Comparison of ENCODE assay signal across 21 mouse cellular contexts in genomic region chr11:67917126-67917525, GRCm38 (mm10). TPM values are rescaled to one million over a fixed set of nuclear protein-coding genes. Genes with fewer than 3 reads are reported as not detected.
DNase-seq lines count a peak whose midpoint lies in the region; ATAC-seq and TF ChIP-seq lines count a peak whose summit lies in the region.
"Had no signal": no experiment of that assay in that cellular context is flagged by ENCODE, and none has a peak within 500 bp of the region (broad histone marks: within the 10 kb centered on the region; RNA-seq: fewer than 3 reads in every experiment).

No protein-coding gene starts in this region.

- H3K4me1 ChIP-seq in kidney, postnatal 0 days (replicated peaks; ENCODE audit: insufficient read depth, low read length) = 0 out of 2 replicates have a peak, but pooled peaks cover 3% of the 10 kb centered on the region
- peaks cover 6% of the 10 kb centered on the region for H3K4me1 ChIP-seq in testis, adult 2 months (ENCODE audit: control insufficient read depth, insufficient read depth, low read length)

- peak; percentile 93 for DNase-seq in heart, adult 11 months
- no peak for DNase-seq in heart, postnatal 14 days
- DNase-seq in heart, postnatal 10 days = peak; percentile 24 to 46
- no peak for DNase-seq in heart, postnatal 36 days
- peak; percentile 25 for DNase-seq in kidney, postnatal 0 days (ENCODE audit: low spot score)
- DNase-seq in kidney, postnatal 4 days = no peak
- DNase-seq in testis, postnatal 14 days (ENCODE audit: low spot score) = no peak
- DNase-seq: adrenal gland, adult 2 months; adrenal gland, postnatal 25 days; cerebellum, adult 2 months; cerebellum, postnatal 10 days; gastrocnemius, postnatal 36 days had no signal

- H3K27ac ChIP-seq in kidney, postnatal 0 days = no peak overlapping the region
- H3K27ac ChIP-seq in testis, adult 2 months (ENCODE audit: control insufficient read depth, insufficient read depth, low read depth, low read length) = peak overlapping the region; percentile 49
- H3K27ac ChIP-seq: embryonic facial prominence, embryonic 10.5 days; forebrain, embryonic 15.5 days; hindbrain, embryonic 13.5 days; hindbrain, postnatal 0 days had no signal

- no peaks in the 10 kb centered on the region for H3K9me3 ChIP-seq in kidney, postnatal 0 days (replicated peaks; ENCODE audit: low read length)
- H3K9me3 ChIP-seq: embryonic facial prominence, embryonic 10.5 days; forebrain, embryonic 15.5 days; hindbrain, embryonic 13.5 days had no signal

- no peak for TF ChIP-seq CTCF in kidney, postnatal 0 days (IDR thresholded peaks at IDR 0.05; ENCODE audit: low read depth)
- TF ChIP-seq CTCF in testis, adult 2 months (IDR thresholded peaks at IDR 0.05; ENCODE audit: control insufficient read depth, insufficient read depth, insufficient replicate concordance, low read depth, low read length) = no peak

- ATAC-seq in kidney, postnatal 0 days (replicated peaks; ENCODE audit: low FRiP score, low read depth) = no peak
- ATAC-seq: activated CD4-positive, CD25-positive, alpha-beta regulatory T cell, adult 4 months; forebrain, embryonic 15.5 days; hindbrain, postnatal 0 days had no signal

- no peaks in the 10 kb centered on the region for H3K27me3 ChIP-seq in kidney, postnatal 0 days (ENCODE audit: insufficient read depth, low read length)
- no peaks in the 10 kb centered on the region for H3K27me3 ChIP-seq in testis, adult 2 months (ENCODE audit: control insufficient read depth, insufficient read depth, low read length)

- H3K9ac ChIP-seq in kidney, postnatal 0 days (ENCODE audit: low read depth, low read length) = no peak overlapping the region
- H3K9ac ChIP-seq: forebrain, embryonic 15.5 days; hindbrain, embryonic 13.5 days had no signal

- intact Hi-C loops in heart, postnatal 14 days (cut with DNase I) = no loop called here
- intact Hi-C loops in heart, postnatal 10 days (cut with DNase I) = no loop called here
- intact Hi-C loops in heart, postnatal 36 days (cut with DNase I) = no loop called here

- H3K4me3 ChIP-seq in kidney, postnatal 0 days (replicated peaks; ENCODE audit: low read depth, low read length) = no peak overlapping the region
- peak overlapping the region; percentile 34; the same call in 1 of the 2 replicates for H3K4me3 ChIP-seq in testis, adult 2 months (ENCODE audit: control insufficient read depth, low read depth, low read length)
- H3K4me3 ChIP-seq: embryonic facial prominence, embryonic 10.5 days; forebrain, embryonic 15.5 days; hindbrain, embryonic 13.5 days had no signal

- H3K36me3 ChIP-seq in kidney, postnatal 0 days (ENCODE audit: insufficient read depth, low read length) = no peaks in the 10 kb centered on the region
- H3K36me3 ChIP-seq in testis, adult 2 months (ENCODE audit: control insufficient read depth, insufficient read depth, low read length) = no peaks in the 10 kb centered on the region
- H3K36me3 ChIP-seq: embryonic facial prominence, embryonic 10.5 days; forebrain, embryonic 15.5 days; hindbrain, embryonic 13.5 days had no signal

- WGBS in kidney, postnatal 0 days = 67% methylated on average over 3 of the region's 3 CpGs

- no peak overlapping the region for H3K4me2 ChIP-seq in kidney, postnatal 0 days (ENCODE audit: low read length)
- H3K4me2 ChIP-seq: forebrain, embryonic 15.5 days; hindbrain, embryonic 13.5 days had no signal

- no peak for TF ChIP-seq POLR2A in testis, adult 2 months (IDR thresholded peaks at IDR 0.05; ENCODE audit: control insufficient read depth, low read depth, low read length)

RNA-seq across cellular contexts. Expression of gene Usp43, which starts 4.8 kb away (rescaled TPM):
- 1 to 10 TPM; 3.3 to 3.4 TPM for total RNA-seq in heart, postnatal 14 days (2021)
- 1 to 10 TPM; 6.4 to 8.1 TPM for total RNA-seq in heart, postnatal 10 days (2021)
- 1 to 10 TPM; 3.0 to 3.1 TPM for total RNA-seq in heart, postnatal 36 days (2021)
- polyA plus RNA-seq in kidney, postnatal 0 days (2015; fragmentation: Nextera tagmentation; extraction: Ambion mirVana) = 1.8 and 2.3 TPM in 2 replicates
- polyA plus RNA-seq in testis, adult 2 months (2012; rRNA removed) = 1.5 and 1.7 TPM in 2 replicates
- total RNA-seq: hematopoietic stem cell, adult 5-6 weeks; MEL had no signal
- polyA plus RNA-seq: activated CD4-positive, CD25-positive, alpha-beta regulatory T cell, adult 4 months had no signal

RNA-seq across cellular contexts. Expression of gene Cfap52, which starts 48.3 kb away (rescaled TPM):
- under 1 TPM; 0.27 to 0.41 TPM for total RNA-seq in heart, postnatal 14 days (2021)
- total RNA-seq in heart, postnatal 10 days (2021) = not detected
- not detected for total RNA-seq in heart, postnatal 36 days (2021)
- 2.9 and 3.9 TPM in 2 replicates for polyA plus RNA-seq in kidney, postnatal 0 days (2015; fragmentation: Nextera tagmentation; extraction: Ambion mirVana)
- 76.9 and 86.1 TPM in 2 replicates for polyA plus RNA-seq in testis, adult 2 months (2012; rRNA removed)
- total RNA-seq: adrenal gland, adult 2 months; adrenal gland, postnatal 25 days; hematopoietic stem cell, adult 5-6 weeks; MEL had no signal
- polyA plus RNA-seq: activated CD4-positive, CD25-positive, alpha-beta regulatory T cell, adult 4 months; adrenal gland, adult 2 months; heart, embryonic 14.5 days had no signal

RNA-seq across cellular contexts. Expression of gene Stx8, which starts 48.9 kb away (rescaled TPM):
- 10 to 100 TPM; 26.5 to 27.8 TPM for total RNA-seq in heart, postnatal 14 days (2021)
- 10 to 100 TPM; 30.1 to 31.8 TPM for total RNA-seq in heart, postnatal 10 days (2021)
- total RNA-seq in heart, postnatal 36 days (2021) = 10 to 100 TPM; 24.1 to 25.1 TPM
- polyA plus RNA-seq in kidney, postnatal 0 days (2015; fragmentation: Nextera tagmentation; extraction: Ambion mirVana) = 79.6 and 84.5 TPM in 2 replicates
- polyA plus RNA-seq in testis, adult 2 months (2012; rRNA removed) = 12.9 and 19.6 TPM in 2 replicates

Comparison
In these comparisons a context has a peak if more than half of its experiments do, and no peak if none do; other contexts are left out.
1. DNase-seq: peak in heart, adult 11 months (single experiment), heart, postnatal 10 days (2 of 2) and kidney, postnatal 0 days (single experiment); none in heart, postnatal 14 days (0 of 2), heart, postnatal 36 days (0 of 2), kidney, postnatal 4 days (0 of 2) and testis, postnatal 14 days (single experiment).